Mouse (Mus musculus): ENCODE data around the gene Bptf.
"Not testable (repeated sequence)": the region's sequence is repeated elsewhere in the genome, so short reads cannot be mapped to it uniquely, and the experiment has no call there.

- not testable (repeated sequence) for TF ChIP-seq POLR2A (IDR thresholded peaks at IDR 0.05; ENCODE audit: insufficient read length, low read depth); CEBPB (IDR thresholded peaks at IDR 0.05; ENCODE audit: insufficient read depth, poor library complexity, severe bottlenecking); E2F4 (IDR thresholded peaks at IDR 0.05; ENCODE audit: insufficient read depth); SRF (IDR thresholded peaks at IDR 0.05; ENCODE audit: control insufficient read depth, insufficient read length, low read depth); TCF12 (IDR thresholded peaks at IDR 0.05; ENCODE audit: insufficient read depth, poor library complexity, severe bottlenecking); USF1 (IDR thresholded peaks at IDR 0.05; ENCODE audit: low read depth); MAX (IDR thresholded peaks at IDR 0.05; ENCODE audit: low read depth); REST (IDR thresholded peaks at IDR 0.05; ENCODE audit: insufficient read depth, insufficient read length); MYOD1 (IDR thresholded peaks at IDR 0.05; ENCODE audit: control insufficient read depth in 1 of 3, insufficient read length in 2 of 3, low read depth in 2 of 3); MYOG (IDR thresholded peaks at IDR 0.05; ENCODE audit: control insufficient read depth in 1 of 3, insufficient read depth in 1 of 3, insufficient read length in 2 of 3, low read depth in 2 of 3); TCF3 (IDR thresholded peaks at IDR 0.05; ENCODE audit: insufficient read length, low read depth)
These were observed 5.2 kb downstream of the Bptf start for GRCm38 (mm10) chr11:107126716-107127115.

All from myocyte (in vitro differentiated cells).